Mouse (Mus musculus): ENCODE measurements around the gene Dydc1.

The Dydc1 gene

DNA sequence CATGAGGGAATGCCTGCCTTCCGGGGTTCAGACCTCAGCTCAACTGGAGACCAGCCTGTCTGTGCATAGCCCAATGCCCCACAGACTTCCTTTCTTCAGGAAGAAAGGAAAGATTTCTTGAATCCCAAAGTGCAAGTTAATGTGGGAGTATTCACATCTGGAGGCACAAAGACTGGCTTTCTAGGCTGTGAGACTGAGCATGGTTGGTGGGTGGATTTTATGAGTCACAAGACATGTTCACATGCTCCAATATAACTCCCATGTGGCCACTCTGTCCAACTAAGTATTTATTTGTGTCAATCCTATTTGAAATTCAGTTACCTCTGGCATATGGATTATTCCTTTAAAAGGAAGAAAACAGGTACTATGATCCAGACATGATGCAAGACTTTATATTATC lies 26.0 kb downstream of the Dydc1 start:
- no peak for DNase-seq (ENCODE audit: low spot score)

DNA sequence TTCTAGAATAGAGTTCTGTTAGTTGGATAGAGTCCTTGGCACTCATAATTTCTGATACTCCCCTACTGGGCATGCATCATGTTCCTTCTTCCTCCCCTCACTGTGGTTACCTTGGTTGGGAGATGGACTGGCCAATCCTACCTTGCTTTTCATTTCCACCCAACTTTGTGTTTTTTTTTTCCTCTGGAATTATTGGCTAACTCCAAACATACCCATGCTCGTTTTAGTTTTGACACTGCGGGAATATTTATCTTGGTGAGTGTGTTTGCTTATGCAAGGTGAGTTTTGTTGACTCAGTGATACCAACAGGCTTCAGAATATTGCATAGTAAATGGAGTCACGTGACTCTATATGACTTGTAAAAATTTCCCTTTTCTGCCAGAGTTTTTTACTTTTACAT lies 28.0 kb downstream of the Dydc1 start:
- DNase-seq (ENCODE audit: low spot score), result no peak

DNA sequence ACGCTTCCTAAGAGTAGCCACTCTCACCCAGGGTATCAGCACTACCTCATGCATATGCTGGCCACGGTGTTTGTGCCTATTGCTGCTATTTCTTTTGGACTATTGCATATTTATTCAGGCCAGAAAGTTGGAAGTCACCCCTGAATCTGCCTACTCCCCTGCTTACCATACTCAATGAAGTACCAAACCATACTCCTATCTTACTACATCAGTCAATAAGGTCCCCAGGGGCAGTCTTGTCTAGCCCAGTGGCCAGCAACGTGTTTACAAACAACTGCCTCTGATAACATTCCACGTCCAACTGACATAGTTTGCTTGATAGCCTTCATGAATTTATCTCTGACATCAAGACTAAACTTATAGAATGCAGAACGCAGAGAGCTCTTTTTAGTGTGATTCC lies 28.5 kb downstream of the Dydc1 start:
- DNase-seq (ENCODE audit: low spot score), result no peak

DNA sequence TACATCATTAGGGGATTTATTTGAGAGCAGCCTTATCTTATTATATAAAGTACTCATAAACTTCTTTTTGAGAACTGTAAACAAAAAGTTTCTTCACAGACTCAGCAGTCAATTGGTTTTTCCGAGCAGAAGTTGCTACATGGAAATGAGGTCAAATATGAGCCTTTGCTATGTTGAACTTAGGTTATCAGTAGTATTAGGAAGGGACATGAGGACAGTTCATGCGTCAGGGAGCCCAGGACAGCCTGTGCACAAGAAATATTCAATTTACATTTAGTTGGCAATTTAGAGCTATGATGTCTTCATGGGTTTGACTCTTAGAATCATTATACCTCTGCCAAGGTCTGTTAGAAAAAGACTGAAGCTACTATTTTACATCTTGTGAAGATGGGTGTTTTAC lies 29.6 kb downstream of the Dydc1 start:
- no peak for DNase-seq (ENCODE audit: low spot score)

DNA sequence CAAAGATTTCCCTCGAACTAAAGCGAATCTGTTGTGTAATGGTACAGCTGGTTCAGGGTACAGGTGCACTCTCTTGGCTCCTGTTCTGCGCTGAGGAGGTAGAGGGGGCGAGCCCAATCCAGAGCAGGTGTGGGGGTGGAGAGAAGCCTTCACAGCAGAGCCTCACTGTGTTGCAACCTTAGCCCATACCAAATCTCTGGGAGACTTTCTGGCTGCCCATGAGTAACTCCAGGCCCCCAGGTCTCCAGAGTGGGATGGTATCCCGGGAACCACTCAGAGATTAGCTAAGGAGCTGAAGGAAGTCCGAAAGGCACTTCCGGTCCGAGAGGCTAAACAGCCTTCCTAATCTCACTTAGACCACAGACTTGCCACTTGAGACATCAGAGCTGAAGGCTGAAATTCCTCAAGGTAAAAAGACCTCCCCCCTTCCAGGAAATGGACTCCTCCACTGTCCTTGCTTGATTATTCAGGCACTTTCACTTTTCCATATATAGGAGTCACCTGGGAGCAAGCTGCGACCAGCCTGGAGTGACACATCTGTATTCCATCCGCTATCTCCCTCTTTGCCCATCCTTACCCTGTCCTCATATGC lies 32.2 kb downstream of the Dydc1 start, which contains the start of gene Mat1a:
Mat1a (plus strand) TSS at position 183 of the 592 bp plus-strand sequence.
- DNase-seq (ENCODE audit: low spot score), result no peak

DNA sequence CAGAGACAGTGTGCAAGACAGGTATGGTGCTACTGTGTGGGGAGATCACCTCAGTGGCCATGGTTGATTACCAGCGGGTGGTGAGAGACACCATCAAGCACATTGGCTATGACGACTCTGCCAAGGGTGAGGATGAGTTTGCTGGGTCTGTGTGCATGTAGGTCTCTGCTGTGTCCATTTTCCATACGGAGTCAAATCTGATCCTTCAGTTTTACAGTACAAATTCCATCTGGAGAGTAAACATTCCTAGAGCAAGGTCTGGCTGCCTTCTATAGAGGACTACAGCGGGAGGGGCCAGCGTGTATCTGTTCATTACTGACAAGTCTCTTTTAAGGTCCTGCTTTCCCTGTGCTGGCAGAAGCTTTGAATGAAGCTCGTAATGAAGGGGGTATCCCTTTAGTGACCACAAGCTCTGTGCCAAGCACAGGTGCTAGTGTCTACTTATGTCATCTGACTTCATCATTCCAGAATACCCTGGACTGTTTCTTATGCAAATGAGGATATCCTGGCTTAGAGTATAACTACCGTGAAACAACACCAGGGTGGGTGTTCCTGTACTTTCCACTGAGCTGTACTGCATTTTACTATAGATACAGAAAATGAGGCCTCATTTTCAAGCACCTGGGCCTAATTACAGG lies 38.4 kb downstream of the Dydc1 start:
- no peak for DNase-seq (ENCODE audit: low spot score)

DNA sequence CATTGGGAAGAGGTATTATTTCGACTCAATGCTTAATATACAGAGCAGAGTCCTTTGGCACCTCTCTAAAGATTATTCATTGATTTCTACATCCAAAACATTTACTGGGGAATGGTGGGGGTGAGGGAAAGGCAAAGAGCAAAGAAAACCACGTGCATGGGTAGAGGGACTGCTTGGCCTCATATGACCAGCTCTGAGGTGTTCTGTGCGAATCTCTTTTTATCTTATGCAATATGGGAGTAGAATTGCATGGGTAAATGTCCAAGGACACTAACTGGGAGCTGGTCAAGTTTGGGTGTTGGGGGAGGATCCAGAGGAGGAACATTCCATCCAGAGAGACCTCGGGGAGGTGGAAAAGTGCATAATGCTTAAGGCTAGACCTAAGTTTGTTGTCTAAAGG lies 40.2 kb downstream of the Dydc1 start:
- DNase-seq (ENCODE audit: low spot score), result no peak

DNA sequence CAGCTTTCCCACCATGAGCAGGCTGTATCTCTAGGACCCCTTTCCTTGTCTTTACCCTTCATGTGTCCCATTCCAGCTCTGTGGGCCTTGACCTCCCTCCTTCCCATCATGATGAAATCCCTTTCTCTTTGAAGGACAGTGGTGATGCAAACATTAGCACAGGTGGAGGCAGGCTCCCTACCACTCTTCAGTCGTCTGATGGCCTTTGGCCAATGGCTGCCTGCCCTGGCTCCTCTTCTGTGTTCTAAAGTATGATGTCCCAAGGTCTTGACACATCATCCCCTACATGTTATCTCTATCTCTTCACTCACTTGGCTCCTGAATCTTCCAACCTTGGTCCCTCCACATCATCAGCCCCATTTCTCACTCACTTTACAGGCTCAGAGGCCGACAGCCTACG lies 43.6 kb downstream of the Dydc1 start:
- DNase-seq (ENCODE audit: low spot score), result no peak

DNA sequence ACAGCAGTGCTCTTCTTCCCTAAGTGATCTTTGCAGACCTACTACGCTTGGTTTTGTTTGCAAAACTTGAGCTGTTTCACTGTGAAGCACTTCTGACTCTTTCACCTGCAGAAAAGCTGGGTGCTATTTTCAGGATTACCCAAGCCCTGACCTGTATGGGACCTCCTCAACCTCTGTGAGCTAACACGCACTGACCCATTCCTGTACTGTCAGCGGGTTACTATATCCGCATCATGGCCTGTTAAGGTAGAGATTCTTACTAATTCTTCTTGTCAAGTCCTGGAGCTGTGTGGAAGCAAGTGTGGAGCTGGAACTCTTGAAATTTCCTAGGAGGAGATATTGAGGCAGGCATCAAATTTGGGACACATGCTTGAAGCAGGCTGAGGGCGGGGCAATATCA lies 52.0 kb downstream of the Dydc1 start:
- DNase-seq (ENCODE audit: low spot score), result no peak

DNA sequence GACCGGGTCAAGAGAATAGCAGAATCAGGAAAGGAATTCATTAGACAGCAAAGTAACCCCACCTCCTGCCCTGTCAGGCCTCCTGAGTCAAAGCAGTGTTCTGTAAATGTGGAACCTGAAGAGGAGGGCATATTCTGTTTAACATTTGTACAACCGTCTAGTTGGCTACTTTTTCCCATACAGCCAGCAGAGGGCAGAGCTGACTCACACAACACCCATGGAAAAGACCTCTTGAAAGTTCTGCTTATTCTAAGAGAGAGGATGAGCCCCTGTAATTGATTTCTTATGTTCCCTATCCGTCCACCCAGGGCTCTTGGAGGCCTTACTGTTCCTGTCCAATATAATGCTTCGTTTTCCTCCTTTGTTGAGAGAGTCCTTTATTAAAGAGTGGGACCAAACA lies 55.3 kb downstream of the Dydc1 start:
- no peak for DNase-seq (ENCODE audit: low spot score)

DNA sequence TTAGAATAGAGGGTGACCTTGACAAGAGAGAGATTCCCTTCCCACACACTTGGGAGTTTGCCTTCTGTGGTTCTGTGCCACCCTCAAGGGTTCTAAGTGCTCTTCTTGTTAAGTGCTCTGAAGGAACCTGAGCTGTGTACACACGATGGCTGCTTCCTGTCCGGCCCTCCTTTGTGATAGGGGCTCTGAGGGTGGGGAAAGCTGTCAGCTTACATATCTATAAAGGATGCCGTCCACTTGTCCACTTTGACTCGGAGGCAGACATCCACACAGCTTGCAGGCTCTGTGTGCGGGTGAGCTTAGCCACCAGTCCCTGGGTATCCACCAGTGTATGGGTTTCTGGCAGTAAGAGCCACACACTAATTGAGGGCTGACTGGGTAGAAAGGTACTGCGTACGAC lies 58.8 kb downstream of the Dydc1 start, which contains the start of gene Sftpa1:
Sftpa1 (plus strand) TSS at position 243 of the 400 bp plus-strand sequence.
- DNase-seq (ENCODE audit: low spot score), result no peak

DNA sequence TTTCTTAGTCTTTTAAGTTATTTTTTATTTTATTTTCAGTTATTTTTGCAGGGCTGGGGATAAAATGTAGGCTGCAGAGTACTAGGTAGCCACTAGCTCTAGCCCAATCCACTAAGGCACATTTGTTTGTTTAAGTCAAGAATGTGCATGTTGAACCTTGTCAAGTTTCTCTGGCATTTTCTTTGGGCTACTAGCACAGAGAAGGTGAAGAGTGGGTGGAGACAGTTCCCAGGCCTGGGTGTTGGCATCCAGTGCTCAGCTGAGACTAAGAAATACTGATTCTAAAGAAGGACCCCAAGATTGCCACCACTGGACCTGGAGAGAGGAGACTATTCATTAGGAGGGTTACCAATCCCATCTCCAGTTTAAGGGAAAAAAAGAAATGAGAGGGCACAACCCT lies 64.3 kb downstream of the Dydc1 start:
- no peak for DNase-seq (ENCODE audit: low spot score)

DNA sequence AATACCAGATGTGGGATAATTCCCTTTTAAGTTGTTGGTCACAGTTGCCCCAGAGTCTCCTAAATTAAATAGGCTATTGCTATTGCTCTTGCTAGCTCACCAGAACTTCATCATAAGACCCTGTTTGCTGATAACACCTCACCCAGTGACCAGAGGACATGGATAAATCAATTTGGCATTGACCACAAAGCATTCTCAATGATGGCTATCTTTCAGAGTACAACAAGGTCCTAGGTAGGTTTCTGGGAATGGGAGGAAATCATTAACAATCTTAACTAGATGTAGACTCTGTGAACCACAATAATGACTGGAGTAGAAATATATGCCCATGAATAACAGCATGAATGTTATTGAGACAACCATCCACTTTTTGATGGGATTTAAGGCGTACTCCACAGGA lies 68.0 kb downstream of the Dydc1 start:
- no peak for DNase-seq (ENCODE audit: low spot score)
